10 mouse cellular contexts compared by ENCODE assay signal in the genomic region with DNA sequence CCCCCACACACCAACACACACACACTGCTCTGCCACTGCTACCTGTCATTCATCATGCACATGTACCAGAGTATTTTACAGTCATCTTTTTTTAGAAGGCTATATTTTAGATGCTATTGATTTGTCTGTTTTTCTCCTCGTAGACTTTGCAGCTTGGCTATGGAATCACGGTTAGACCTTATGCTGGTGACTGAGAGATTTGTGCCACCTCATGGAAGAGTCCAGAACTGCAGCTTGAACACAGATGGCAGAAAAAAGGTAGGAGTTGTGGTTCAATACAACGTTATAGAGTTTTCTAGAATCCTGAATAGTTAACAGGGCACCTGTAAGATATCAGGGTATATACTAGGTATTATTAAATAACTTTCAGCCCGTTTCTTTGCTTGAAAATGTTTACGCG. TPM values are rescaled to one million over a fixed set of nuclear protein-coding genes. Genes with fewer than 3 reads are reported as not detected.
DNase-seq lines count a peak whose midpoint lies in the region; ATAC-seq and TF ChIP-seq lines count a peak whose summit lies in the region.
"Had no signal": no experiment of that assay in that cellular context is flagged by ENCODE, and none has a peak within 500 bp of the region (broad histone marks: within the 10 kb centered on the region; RNA-seq: fewer than 3 reads in every experiment).

No protein-coding gene starts in this region.

- no peak overlapping the region for H3K4me3 ChIP-seq in gastrocnemius, adult 2 months
- no peak overlapping the region for H3K4me3 ChIP-seq in E14TG2a.4 (replicated peaks; ENCODE audit: low read length)
- no peak overlapping the region for H3K4me3 ChIP-seq in left cerebral cortex, adult 2 months
- no peak overlapping the region for H3K4me3 ChIP-seq in neural tube, embryonic 12.5 days
- H3K4me3 ChIP-seq: heart, embryonic 15.5 days had no signal

- no peak overlapping the region for H3K4me2 ChIP-seq in neural tube, embryonic 12.5 days (replicated peaks)
- H3K4me2 ChIP-seq: heart, embryonic 15.5 days had no signal

- no peaks in the 10 kb centered on the region for H3K36me3 ChIP-seq in E14TG2a.4 (ENCODE audit: insufficient read depth, low read length)
- H3K36me3 ChIP-seq in neural tube, embryonic 12.5 days, result no peaks in the 10 kb centered on the region
- H3K36me3 ChIP-seq: G1E; heart, embryonic 15.5 days had no signal

- peak; percentile 14 for DNase-seq in gastrocnemius, adult 2 months
- no peak for DNase-seq in gastrocnemius, adult 8-10 months (ENCODE audit: low spot score in 2 of 2)
- DNase-seq in cerebellum, postnatal 10 days, result peak; percentile 73 to 79
- peak; percentile 3 to 29 for DNase-seq in heart, postnatal 14 days
- peak; percentile 53 to 57 for DNase-seq in left cerebral cortex, adult 2 months (ENCODE audit: extremely low spot score in 1 of 2, low spot score in 2 of 2)
- DNase-seq in ovary, postnatal 10 days (ENCODE audit: low spot score), result no peak

- no peaks in the 10 kb centered on the region for H3K4me1 ChIP-seq in E14TG2a.4 (replicated peaks; ENCODE audit: low read depth, low read length)
- no peaks in the 10 kb centered on the region for H3K4me1 ChIP-seq in neural tube, embryonic 12.5 days
- H3K4me1 ChIP-seq: heart, embryonic 15.5 days had no signal

- H3K27me3 ChIP-seq in E14TG2a.4 (ENCODE audit: insufficient read depth, low read length), result no peaks in the 10 kb centered on the region; the same call in 1 of the 2 replicates
- no peaks in the 10 kb centered on the region for H3K27me3 ChIP-seq in neural tube, embryonic 12.5 days (replicated peaks)

- 44% methylated on average over 6 of the region's 6 CpGs for WGBS in neural tube, embryonic 12.5 days

- no peak overlapping the region for H3K9ac ChIP-seq in neural tube, embryonic 12.5 days
- H3K9ac ChIP-seq: heart, embryonic 15.5 days had no signal

- TF ChIP-seq CTCF in gastrocnemius, adult 2 months (IDR thresholded peaks at IDR 0.05), result peak; percentile 59
- TF ChIP-seq CTCF in E14TG2a.4 (conservative IDR thresholded peaks at IDR 0.05; ENCODE audit: low read length), result peak; percentile 43
- peak; percentile 71 for TF ChIP-seq CTCF in left cerebral cortex, adult 2 months (IDR thresholded peaks at IDR 0.05)

- 0 out of 2 replicates have a peak, but pooled peaks have one; percentile 44 for ATAC-seq in neural tube, embryonic 12.5 days (ENCODE audit: low FRiP score, low read depth)

- intact Hi-C loops in gastrocnemius, adult 2 months (cut with DNase I), result no loop called here
- intact Hi-C loops in heart, postnatal 14 days (cut with DNase I), result loop anchor here (5.0 kb wide), 1 partner anchor 61 kb away; no protein-coding TSS in a partner anchor
- intact Hi-C loops in left cerebral cortex, adult 2 months (cut with DNase I), result loop anchor here (1.0 to 5.0 kb wide), 2 partner anchors 41 to 61 kb away; a partner anchor contains a TSS

- no peak overlapping the region for H3K27ac ChIP-seq in gastrocnemius, adult 2 months
- H3K27ac ChIP-seq in left cerebral cortex, adult 2 months, result no peak overlapping the region
- no peak overlapping the region for H3K27ac ChIP-seq in neural tube, embryonic 12.5 days
- H3K27ac ChIP-seq: heart, embryonic 15.5 days had no signal

- H3K9me3 ChIP-seq in E14TG2a.4 (ENCODE audit: low read length), result no peaks in the 10 kb centered on the region
- no peaks in the 10 kb centered on the region for H3K9me3 ChIP-seq in neural tube, embryonic 12.5 days
- H3K9me3 ChIP-seq: G1E; heart, embryonic 15.5 days had no signal

RNA-seq across cellular contexts. Expression of a gene that starts 22.9 kb away (rescaled TPM):
- not detected for total RNA-seq in gastrocnemius, adult 2 months (2021)
- total RNA-seq in gastrocnemius, adult 8-10 months (2022), result not detected
- total RNA-seq in heart, postnatal 14 days (2021), result not detected
- total RNA-seq in left cerebral cortex, adult 2 months (2021), result not detected
- not detected in 2 replicates for polyA plus RNA-seq in neural tube, embryonic 12.5 days (2016; fragmentation: Nextera tagmentation; extraction: Ambion mirVana)

RNA-seq across cellular contexts. Expression of a gene that starts 30.9 kb away (rescaled TPM):
- not detected for total RNA-seq in gastrocnemius, adult 2 months (2021)
- not detected for total RNA-seq in gastrocnemius, adult 8-10 months (2022)
- total RNA-seq in heart, postnatal 14 days (2021), result 1 to 10 TPM in 1 of 2 experiments, under 1 TPM in 1; 0.71 to 1.7 TPM
- 10 to 100 TPM; 16.8 to 17.3 TPM for total RNA-seq in left cerebral cortex, adult 2 months (2021)
- polyA plus RNA-seq in neural tube, embryonic 12.5 days (2016; fragmentation: Nextera tagmentation; extraction: Ambion mirVana), result 66.8 and 67.0 TPM in 2 replicates

RNA-seq across cellular contexts. Expression of a gene that starts 39.9 kb away (rescaled TPM):
- under 1 TPM in 1 of 2 experiments, not detected in 1; 0.70 TPM for total RNA-seq in gastrocnemius, adult 2 months (2021)
- under 1 TPM in 1 of 4 experiments, not detected in 3; 0.43 TPM for total RNA-seq in gastrocnemius, adult 8-10 months (2022)
- total RNA-seq in heart, postnatal 14 days (2021), result under 1 TPM in 1 of 2 experiments, not detected in 1; 0.59 TPM
- 100 to 1,000 TPM; 346 to 347 TPM for total RNA-seq in left cerebral cortex, adult 2 months (2021)
- polyA plus RNA-seq in neural tube, embryonic 12.5 days (2016; fragmentation: Nextera tagmentation; extraction: Ambion mirVana), result 390 and 410 TPM in 2 replicates
- total RNA-seq: G1E had no signal

Comparison
In these comparisons a context has a peak if more than half of its experiments do, and no peak if none do; other contexts are left out.
1. DNase-seq: peak in gastrocnemius, adult 2 months (single experiment), cerebellum, postnatal 10 days (2 of 2), heart, postnatal 14 days (2 of 2) and left cerebral cortex, adult 2 months (2 of 2); none in gastrocnemius, adult 8-10 months (0 of 2) and ovary, postnatal 10 days (single experiment).
2. RNA of a gene that starts 30.9 kb away (total RNA-seq): 16.8 to 17.3 TPM in left cerebral cortex, adult 2 months; 0.71 to 1.7 TPM in heart, postnatal 14 days, not detected in gastrocnemius, adult 2 months and not detected in gastrocnemius, adult 8-10 months; every median in the first group is over 4 times any median in the second.
3. RNA of a gene that starts 39.9 kb away (total RNA-seq): 346 to 347 TPM in left cerebral cortex, adult 2 months; 0.70 TPM in gastrocnemius, adult 2 months, 0.59 TPM in heart, postnatal 14 days and 0.43 TPM in gastrocnemius, adult 8-10 months; every median in the first group is over 100 times any median in the second.
4. Peak in every context shown above with its lines, with median percentiles within 50 percentile points of each other: CTCF ChIP-seq.